11 mouse cellular contexts compared by ENCODE assay signal in genomic region chr9:58156819-58157560, GRCm38 (mm10). TPM values are rescaled to one million over a fixed set of nuclear protein-coding genes. Genes with fewer than 3 reads are reported as not detected.
DNase-seq lines count a peak whose midpoint lies in the region; ATAC-seq and TF ChIP-seq lines count a peak whose summit lies in the region.
"Had no signal": no experiment of that assay in that cellular context is flagged by ENCODE, and none has a peak within 500 bp of the region (broad histone marks: within the 10 kb centered on the region; RNA-seq: fewer than 3 reads in every experiment).

No protein-coding gene starts in this region.

- no peak overlapping the region for H3K9ac ChIP-seq in heart, embryonic 14.5 days (ENCODE audit: low read length)
- no peak overlapping the region for H3K9ac ChIP-seq in hindbrain, postnatal 0 days (replicated peaks; ENCODE audit: low read length)
- no peak overlapping the region for H3K9ac ChIP-seq in stomach, embryonic 15.5 days
- H3K9ac ChIP-seq: liver, postnatal 0 days had no signal

- no peaks in the 10 kb centered on the region for H3K27me3 ChIP-seq in heart, embryonic 14.5 days (ENCODE audit: control insufficient read depth, insufficient read depth, low read length)
- peaks cover 85% of the 10 kb centered on the region for H3K27me3 ChIP-seq in megakaryocyte, embryonic 14.5 days (replicated peaks)
- H3K27me3 ChIP-seq in hindbrain, postnatal 0 days (ENCODE audit: insufficient read depth, low read length): no peaks in the 10 kb centered on the region
- no peaks in the 10 kb centered on the region for H3K27me3 ChIP-seq in stomach, embryonic 15.5 days (replicated peaks)

- H3K4me3 ChIP-seq in heart, embryonic 14.5 days (ENCODE audit: control insufficient read depth in 1 of 2, insufficient read depth in 1 of 2, low read depth in 1 of 2, low read length in 2 of 2): no peak overlapping the region
- peak overlapping the region; percentile 47 for H3K4me3 ChIP-seq in megakaryocyte, embryonic 14.5 days (replicated peaks)
- H3K4me3 ChIP-seq in hindbrain, postnatal 0 days (ENCODE audit: low read length): no peak overlapping the region
- peak overlapping the region; percentile 37 for H3K4me3 ChIP-seq in stomach, embryonic 15.5 days (replicated peaks)

- no peaks in the 10 kb centered on the region for H3K36me3 ChIP-seq in heart, embryonic 14.5 days (ENCODE audit: control insufficient read depth, insufficient read depth, low read length)
- no peaks in the 10 kb centered on the region for H3K36me3 ChIP-seq in megakaryocyte, embryonic 14.5 days (replicated peaks; ENCODE audit: low read length)
- no peaks in the 10 kb centered on the region for H3K36me3 ChIP-seq in hindbrain, postnatal 0 days (ENCODE audit: insufficient read depth, low read length)
- H3K36me3 ChIP-seq in stomach, embryonic 15.5 days: no peaks in the 10 kb centered on the region

- WGBS in heart, embryonic 14.5 days: 88% methylated on average over 22 of the region's 22 CpGs
- 81% methylated on average over 22 of the region's 22 CpGs for WGBS in hindbrain, postnatal 0 days
- 81% methylated on average over 22 of the region's 22 CpGs for WGBS in stomach, embryonic 15.5 days

- H3K27ac ChIP-seq in heart, embryonic 14.5 days (replicated peaks in 1 of 2; ENCODE audit: control insufficient read depth in 1 of 2, insufficient read depth in 1 of 2, low read depth in 2 of 2, low read length in 2 of 2): no peak overlapping the region
- H3K27ac ChIP-seq in hindbrain, postnatal 0 days: peak overlapping the region; percentile 41; the same call in 1 of the 2 replicates
- peak overlapping the region; percentile 98 for H3K27ac ChIP-seq in stomach, embryonic 15.5 days

- peak overlapping the region; percentile 38 for H3K4me2 ChIP-seq in heart, embryonic 14.5 days (ENCODE audit: low read length)
- H3K4me2 ChIP-seq in hindbrain, postnatal 0 days (ENCODE audit: low read depth, low read length): peak overlapping the region; percentile 23; the same call in 1 of the 2 replicates
- H3K4me2 ChIP-seq in stomach, embryonic 15.5 days: peak overlapping the region; percentile 66

- no peak for TF ChIP-seq CTCF in hindbrain, postnatal 0 days (IDR thresholded peaks at IDR 0.05; ENCODE audit: low read depth)

- no peak for ATAC-seq in heart, embryonic 14.5 days (ENCODE audit: insufficient number of reproducible peaks, insufficient read depth, low FRiP score, low read depth)
- ATAC-seq in megakaryocyte, adult 5-6 weeks (ENCODE audit: poor library complexity, severe bottlenecking): no peak
- ATAC-seq in hindbrain, postnatal 0 days: no peak
- ATAC-seq in stomach, embryonic 15.5 days (ENCODE audit: insufficient read depth, low FRiP score, low read depth): no peak
- ATAC-seq: liver, postnatal 0 days had no signal

- H3K9me3 ChIP-seq in heart, embryonic 14.5 days (ENCODE audit: control insufficient read depth, low read length): no peaks in the 10 kb centered on the region
- H3K9me3 ChIP-seq in megakaryocyte, embryonic 14.5 days: no peaks in the 10 kb centered on the region
- H3K9me3 ChIP-seq in hindbrain, postnatal 0 days (ENCODE audit: low read length): no peaks in the 10 kb centered on the region
- no peaks in the 10 kb centered on the region for H3K9me3 ChIP-seq in stomach, embryonic 15.5 days

- DNase-seq in heart, adult 18-20 months: no peak
- no peak for DNase-seq in hindbrain, postnatal 0 days (ENCODE audit: low spot score)
- DNase-seq in left cerebral cortex, adult 11 months (ENCODE audit: low spot score): no peak
- no peak for DNase-seq in left cerebral cortex, adult 8-10 months (ENCODE audit: low spot score in 2 of 2)
- DNase-seq: liver, postnatal 0 days had no signal

- H3K4me1 ChIP-seq in heart, embryonic 14.5 days (ENCODE audit: control insufficient read depth in 2 of 2, insufficient read depth in 2 of 2, low read length in 2 of 2): peaks cover 30 to 40% of the 10 kb centered on the region in 2 experiments
- peaks cover 30% of the 10 kb centered on the region for H3K4me1 ChIP-seq in megakaryocyte, embryonic 14.5 days
- peaks cover 11% of the 10 kb centered on the region; the same call in 1 of the 2 replicates for H3K4me1 ChIP-seq in hindbrain, postnatal 0 days (ENCODE audit: insufficient read depth, low read length)
- H3K4me1 ChIP-seq in stomach, embryonic 15.5 days: peaks cover 63% of the 10 kb centered on the region

RNA-seq across cellular contexts. Expression of gene Ccdc33, which starts 38.4 kb away (rescaled TPM):
- not detected in 2 replicates for polyA plus RNA-seq in heart, embryonic 14.5 days (2014; fragmentation: Nextera tagmentation; extraction: Ambion mirVana)
- total RNA-seq in heart, adult 18-20 months (2021): 1 to 10 TPM in 1 of 2 experiments, not detected in 1; 1.2 TPM
- polyA plus RNA-seq in megakaryocyte, embryonic 14.5 days (2012; ENCODE audit: insufficient read depth, low replicate concordance): not detected in 2 replicates
- total RNA-seq in megakaryocyte, adult 5-6 weeks (2015): not detected in 2 replicates
- not detected in 2 replicates for total RNA-seq in megakaryocyte, adult 5-6 weeks (2017)
- total RNA-seq in hindbrain, postnatal 0 days (2014; rRNA removed): 0.52 and 1.4 TPM in 2 replicates
- polyA plus RNA-seq in hindbrain, postnatal 0 days (2015; fragmentation: Nextera tagmentation; extraction: Ambion mirVana): 0.75 and 1.2 TPM in 2 replicates
- polyA plus RNA-seq in stomach, embryonic 15.5 days (2015; fragmentation: Nextera tagmentation; extraction: Ambion mirVana): 0.18 and 0.19 TPM in 2 replicates
- 1 to 10 TPM; 1.1 to 2.3 (median 1.6) TPM for total RNA-seq in left cerebral cortex, adult 8-10 months (2022)
- total RNA-seq: hematopoietic stem cell, adult 5-6 weeks had no signal
- polyA plus RNA-seq: liver, postnatal 0 days had no signal

RNA-seq across cellular contexts. Expression of gene Islr, which starts 47.1 kb away (rescaled TPM):
- 10.5 and 15.6 TPM in 2 replicates for polyA plus RNA-seq in heart, embryonic 14.5 days (2014; fragmentation: Nextera tagmentation; extraction: Ambion mirVana)
- 10 to 100 TPM; 19.2 to 19.8 TPM for total RNA-seq in heart, adult 18-20 months (2021)
- 0.07 and 3.2 TPM in 2 replicates for polyA plus RNA-seq in megakaryocyte, embryonic 14.5 days (2012; ENCODE audit: insufficient read depth, low replicate concordance)
- total RNA-seq in megakaryocyte, adult 5-6 weeks (2015): 0.16 and 0.33 TPM in 2 replicates
- total RNA-seq in megakaryocyte, adult 5-6 weeks (2017): not detected in 2 replicates
- 57.9 and 72.8 TPM in 2 replicates for total RNA-seq in hindbrain, postnatal 0 days (2014; rRNA removed)
- polyA plus RNA-seq in hindbrain, postnatal 0 days (2015; fragmentation: Nextera tagmentation; extraction: Ambion mirVana): 29.9 and 33.5 TPM in 2 replicates
- 105 and 114 TPM in 2 replicates for polyA plus RNA-seq in stomach, embryonic 15.5 days (2015; fragmentation: Nextera tagmentation; extraction: Ambion mirVana)
- total RNA-seq in left cerebral cortex, adult 8-10 months (2022): 10 to 100 TPM; 14.8 to 23.4 (median 18.9) TPM
- total RNA-seq: CH12.LX had no signal

RNA-seq across cellular contexts. Expression of gene Islr2, which starts 47.1 kb away (rescaled TPM):
- not detected in 2 replicates for polyA plus RNA-seq in heart, embryonic 14.5 days (2014; fragmentation: Nextera tagmentation; extraction: Ambion mirVana)
- total RNA-seq in heart, adult 18-20 months (2021): 1 to 10 TPM in 1 of 2 experiments, under 1 TPM in 1; 0.42 to 1.7 TPM
- 0.09 TPM in 1 of 2 replicates, not detected in the other for polyA plus RNA-seq in megakaryocyte, embryonic 14.5 days (2012; ENCODE audit: insufficient read depth, low replicate concordance)
- not detected in 2 replicates for total RNA-seq in megakaryocyte, adult 5-6 weeks (2015)
- total RNA-seq in megakaryocyte, adult 5-6 weeks (2017): not detected in 2 replicates
- total RNA-seq in hindbrain, postnatal 0 days (2014; rRNA removed): 293 and 343 TPM in 2 replicates
- 15.8 and 19.2 TPM in 2 replicates for polyA plus RNA-seq in hindbrain, postnatal 0 days (2015; fragmentation: Nextera tagmentation; extraction: Ambion mirVana)
- polyA plus RNA-seq in stomach, embryonic 15.5 days (2015; fragmentation: Nextera tagmentation; extraction: Ambion mirVana): 1.5 and 1.7 TPM in 2 replicates
- total RNA-seq in left cerebral cortex, adult 8-10 months (2022): 10 to 100 TPM; 63.9 to 73.8 (median 69.4) TPM
- total RNA-seq: CH12.LX had no signal
- polyA plus RNA-seq: liver, postnatal 0 days had no signal

Comparison
In these comparisons a context has a peak if more than half of its experiments do, and no peak if none do; other contexts are left out.
1. H3K27ac ChIP-seq: peak in hindbrain, postnatal 0 days (single experiment) and stomach, embryonic 15.5 days (single experiment); none in heart, embryonic 14.5 days (0 of 2).
2. H3K4me3 ChIP-seq: peak in megakaryocyte, embryonic 14.5 days (single experiment) and stomach, embryonic 15.5 days (single experiment); none in heart, embryonic 14.5 days (0 of 2) and hindbrain, postnatal 0 days (single experiment).
3. RNA of gene Islr, which starts 47.1 kb away (total RNA-seq): 57.9 to 72.8 TPM in hindbrain, postnatal 0 days, 19.2 to 19.8 TPM in heart, adult 18-20 months and 14.8 to 23.4 TPM in left cerebral cortex, adult 8-10 months; 0.16 to 0.33 TPM in megakaryocyte, adult 5-6 weeks; every median in the first group is over 10 times any median in the second.
4. RNA of gene Islr2, which starts 47.1 kb away (total RNA-seq): 293 to 343 TPM in hindbrain, postnatal 0 days and 63.9 to 73.8 TPM in left cerebral cortex, adult 8-10 months; 0.42 to 1.7 TPM in heart, adult 18-20 months and not detected in megakaryocyte, adult 5-6 weeks; every median in the first group is over 10 times any median in the second.
5. Peak in every context shown above with its lines, with median percentiles within 50 percentile points of each other: H3K4me2 ChIP-seq.